Mouse (Mus musculus) megakaryocyte, embryonic 14.5 days (primary cell): Measurements from ENCODE around the gene Tspan4. TPM values are rescaled to one million over a fixed set of nuclear protein-coding genes. Genes with fewer than 3 reads are reported as not detected.

Experiments used
- H3K27me3 ChIP-seq: replicated peaks from 2 replicates; pipeline ENCODE3; 2012; ENCODE audit warnings: inconsistent platforms
- H3K36me3 ChIP-seq: replicated peaks from 2 replicates; pipeline ENCODE3; 2012; ENCODE audit warnings: low read length, inconsistent platforms, mixed read lengths
- H3K4me1 ChIP-seq: 2 replicates; pipeline ENCODE4 v1.6.1; 2012; ENCODE audit warnings: inconsistent platforms
- H3K4me3 ChIP-seq: replicated peaks from 2 replicates; pipeline ENCODE3; 2012; ENCODE audit warnings: moderate library complexity, mild to moderate bottlenecking, inconsistent platforms
- H3K9me3 ChIP-seq: 2 replicates; pipeline ENCODE4 v1.6.1; 2012; ENCODE audit warnings: inconsistent platforms
- FLI1 ChIP-seq: IDR thresholded peaks from 2 replicates; pipeline ENCODE4 v1.6.1; 2012; ENCODE audit warnings: low read length, inconsistent platforms, mixed read lengths
- GATA1 ChIP-seq: IDR thresholded peaks from 3 replicates; pipeline ENCODE4 v1.6.1; 2012; ENCODE audit warnings: mixed read lengths, low read length, inconsistent platforms, borderline replicate concordance
- polyA plus RNA-seq: library from polyadenylated mRNA; stranded (reverse); fragments of >175 nt; gene quantifications from 2 replicates; pipeline ENCODE4 v1.2.3, GENCODE M21; 2012; ENCODE audit warnings: low replicate concordance; ENCODE audit not compliant: insufficient read depth

Gene Tspan4
- polyA plus RNA-seq, 1 experiment: 54.8 TPM

GRCm38 (mm10) chr7:141495940-141496339 lies 20.9 kb downstream of the Tspan4 start:
- Histone ChIP-seq H3K27me3 (no peaks in the 10 kb centered on the region), H3K9me3 (no peaks in the 10 kb centered on the region), H3K4me3 (no peak overlapping the region), H3K36me3 (peaks cover 98% of the 10 kb centered on the region), H3K4me1 (peaks cover 28% of the 10 kb centered on the region)
- no peak for TF ChIP-seq FLI1
- TF ChIP-seq GATA1: no peak

- TF ChIP-seq FLI1 (no peak), GATA1 (no peak)
- no peak overlapping the region for H3K4me3 ChIP-seq
- peaks cover 97% of the 10 kb centered on the region for H3K36me3 ChIP-seq
- no peaks in the 10 kb centered on the region for H3K27me3 ChIP-seq
- H3K4me1 ChIP-seq: peaks cover 19% of the 10 kb centered on the region
- no peaks in the 10 kb centered on the region for H3K9me3 ChIP-seq
Observed at GRCm38 (mm10) chr7:141497600-141497999, 22.6 kb downstream of the Tspan4 start.

GRCm38 (mm10) chr7:141501820-141502555 lies 26.9 kb downstream of the Tspan4 start:
- no peak overlapping the region for H3K4me3 ChIP-seq
- peaks cover 31% of the 10 kb centered on the region for H3K4me1 ChIP-seq
- no peaks in the 10 kb centered on the region for H3K27me3 ChIP-seq
- no peak for TF ChIP-seq GATA1
- TF ChIP-seq FLI1: no peak
- H3K9me3 ChIP-seq: no peaks in the 10 kb centered on the region
- H3K36me3 ChIP-seq: peaks cover 71% of the 10 kb centered on the region

- no peak for TF ChIP-seq GATA1
- no peak for TF ChIP-seq FLI1
- H3K36me3 ChIP-seq: peaks cover 68% of the 10 kb centered on the region
- no peaks in the 10 kb centered on the region for H3K27me3 ChIP-seq
- H3K4me1 ChIP-seq: peaks cover 30% of the 10 kb centered on the region
- H3K4me3 ChIP-seq: no peak overlapping the region
- H3K9me3 ChIP-seq: no peaks in the 10 kb centered on the region
Observed at GRCm38 (mm10) chr7:141502556-141502905, 27.5 kb downstream of the Tspan4 start.

GRCm38 (mm10) chr7:141506278-141506677 lies 31.2 kb downstream of the Tspan4 start:
- Histone ChIP-seq H3K27me3 (no peaks in the 10 kb centered on the region), H3K36me3 (peaks cover 71% of the 10 kb centered on the region), H3K9me3 (no peaks in the 10 kb centered on the region), H3K4me3 (no peak overlapping the region), H3K4me1 (peaks cover 35% of the 10 kb centered on the region)
- TF ChIP-seq FLI1 (no peak), GATA1 (no peak)

GRCm38 (mm10) chr7:141508160-141508559 lies 33.1 kb downstream of the Tspan4 start:
- Histone ChIP-seq H3K4me1 (peaks cover 27% of the 10 kb centered on the region), H3K4me3 (no peak overlapping the region), H3K36me3 (peaks cover 71% of the 10 kb centered on the region), H3K27me3 (no peaks in the 10 kb centered on the region), H3K9me3 (no peaks in the 10 kb centered on the region)
- TF ChIP-seq GATA1 (no peak), FLI1 (no peak)

GRCm38 (mm10) chr7:141510196-141510595 lies 35.2 kb downstream of the Tspan4 start:
- no peak overlapping the region for H3K4me3 ChIP-seq
- peaks cover 88% of the 10 kb centered on the region for H3K36me3 ChIP-seq
- no peaks in the 10 kb centered on the region for H3K9me3 ChIP-seq
- peaks cover 27% of the 10 kb centered on the region for H3K4me1 ChIP-seq
- no peak for TF ChIP-seq GATA1
- no peak for TF ChIP-seq FLI1
- no peaks in the 10 kb centered on the region for H3K27me3 ChIP-seq

- no peak for TF ChIP-seq FLI1
- no peak for TF ChIP-seq GATA1
- H3K9me3 ChIP-seq: no peaks in the 10 kb centered on the region
- peaks cover 90% of the 10 kb centered on the region for H3K36me3 ChIP-seq
- H3K4me3 ChIP-seq: no peak overlapping the region
- no peaks in the 10 kb centered on the region for H3K27me3 ChIP-seq
- H3K4me1 ChIP-seq: peaks cover 27% of the 10 kb centered on the region
Observed at GRCm38 (mm10) chr7:141510681-141511191, 35.7 kb downstream of the Tspan4 start.

- no peaks in the 10 kb centered on the region for H3K27me3 ChIP-seq
- peaks cover 95% of the 10 kb centered on the region for H3K36me3 ChIP-seq
- TF ChIP-seq GATA1 (no peak), FLI1 (no peak)
- H3K9me3 ChIP-seq: no peaks in the 10 kb centered on the region
- H3K4me3 ChIP-seq: no peak overlapping the region
- H3K4me1 ChIP-seq: peaks cover 18% of the 10 kb centered on the region
Observed at GRCm38 (mm10) chr7:141517638-141518037, 42.6 kb downstream of the Tspan4 start.

- no peak for TF ChIP-seq FLI1
- no peak for TF ChIP-seq GATA1
- no peaks in the 10 kb centered on the region for H3K27me3 ChIP-seq
- H3K4me3 ChIP-seq: no peak overlapping the region
- peaks cover 25% of the 10 kb centered on the region for H3K4me1 ChIP-seq
- H3K36me3 ChIP-seq: peaks cover 96% of the 10 kb centered on the region
- H3K9me3 ChIP-seq: no peaks in the 10 kb centered on the region
Observed at GRCm38 (mm10) chr7:141518296-141518695, 43.3 kb downstream of the Tspan4 start.

GRCm38 (mm10) chr7:141518926-141519325 lies 43.9 kb downstream of the Tspan4 start:
- H3K9me3 ChIP-seq: no peaks in the 10 kb centered on the region

More at GRCm38 (mm10) chr7:141518926-141519325, 43.9 kb downstream of the Tspan4 start:
- peaks cover 31% of the 10 kb centered on the region for H3K4me1 ChIP-seq
- peaks cover 96% of the 10 kb centered on the region for H3K36me3 ChIP-seq
- TF ChIP-seq FLI1: no peak
- TF ChIP-seq GATA1: no peak
- H3K27me3 ChIP-seq: no peaks in the 10 kb centered on the region
- H3K4me3 ChIP-seq: no peak overlapping the region
